Mouse (Mus musculus) kidney, adult 2 months (tissue): Measurements from ENCODE around the gene Prr15l. TPM values are rescaled to one million over a fixed set of nuclear protein-coding genes. Genes with fewer than 3 reads are reported as not detected.

Experiments used
- DNase-seq: peaks from one replicate; pipeline ENCODE4 v3.0.0; 2021
- H3K27ac ChIP-seq: fragments of 200-500 bp; 2 replicates; pipeline ENCODE4 v1.5.1; 2012; ENCODE audit warnings: low read depth, low read length, control low read depth, inconsistent platforms; ENCODE audit not compliant: insufficient read depth
- H3K27me3 ChIP-seq: fragments of 200-500 bp; replicated peaks from 2 replicates; pipeline ENCODE4 v1.6.1; 2012; ENCODE audit warnings: mild to moderate bottlenecking, moderate library complexity, low read length, inconsistent platforms; ENCODE audit not compliant: control insufficient read depth, insufficient read depth
- H3K36me3 ChIP-seq: fragments of 200-500 bp; 2 replicates; pipeline ENCODE4 v1.6.1; 2012; ENCODE audit warnings: mild to moderate bottlenecking, moderate library complexity, low read length, inconsistent platforms; ENCODE audit not compliant: control insufficient read depth, insufficient read depth
- H3K4me1 ChIP-seq: fragments of 200-500 bp; 2 replicates; pipeline ENCODE4 v1.6.1; 2011; ENCODE audit warnings: low read length; ENCODE audit not compliant: control insufficient read depth, insufficient read depth
- H3K4me3 ChIP-seq: fragments of 200-500 bp; 2 replicates; pipeline ENCODE4 v1.5.1; 2011; ENCODE audit warnings: mild to moderate bottlenecking, low read depth, low read length, control low read depth; ENCODE audit not compliant: insufficient read depth
- CTCF ChIP-seq: fragments of 200-500 bp; conservative IDR thresholded peaks from 2 replicates; pipeline ENCODE4 v1.5.1; 2011; ENCODE audit warnings: low read depth, mild to moderate bottlenecking, control low read depth, low read length, moderate library complexity, mixed read lengths; ENCODE audit not compliant: insufficient read depth, insufficient read length
- POLR2A ChIP-seq: fragments of 200-500 bp; IDR thresholded peaks from one replicate; pipeline ENCODE4 v1.6.1; 2011; ENCODE audit warnings: low read depth, low read length, control low read depth
- WGBS: fragments of 180-500 bp; shearing (Covaris S2); methylation state at CpG from one replicate; pipeline ENCODE4 v1.1.7; 2018; 5-methylcytosine and 5-hydroxymethylcytosine counted together
- polyA plus RNA-seq: library from polyadenylated mRNA; depleted of rRNA; stranded (reverse); fragments of >200 nt; gene quantifications from 2 replicates; pipeline ENCODE4 v1.2.3, GENCODE M21; 2012

Prr15l gene
- polyA plus RNA-seq, 1 experiment: 119 TPM

DNA sequence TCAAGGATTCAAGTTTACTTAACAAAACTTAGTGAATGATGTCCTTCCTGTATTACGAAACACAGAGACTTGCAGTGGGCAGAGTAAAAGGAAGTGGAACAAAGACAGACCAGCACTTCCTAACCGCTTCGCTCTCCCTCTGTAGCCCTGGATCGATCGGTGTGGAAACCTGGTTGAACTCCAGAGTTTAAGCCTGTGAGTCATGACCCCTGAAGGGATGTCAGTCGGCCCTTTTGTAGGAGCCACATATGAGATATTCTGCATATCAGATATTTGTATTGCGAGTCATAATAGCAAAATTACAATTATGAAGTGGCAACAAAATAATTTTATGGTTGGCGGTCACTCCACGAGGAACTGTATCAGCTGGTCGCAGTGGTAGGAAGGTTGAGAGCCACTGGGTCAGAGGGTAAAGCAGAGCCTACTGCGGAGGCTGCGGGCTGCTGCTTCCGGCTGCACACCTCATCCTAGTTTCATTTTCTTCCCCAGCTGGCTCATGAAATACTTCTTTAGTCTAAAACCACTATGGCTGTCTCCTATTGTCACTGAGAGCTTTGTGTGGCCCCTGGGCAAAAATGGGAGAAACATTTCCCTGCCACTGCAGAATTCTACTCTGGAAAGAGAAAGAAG, 39.1 kb downstream of the Prr15l start:
- Histone ChIP-seq H3K4me3 (peak overlapping the region; percentile 18), H3K27me3 (no peaks in the 10 kb centered on the region), H3K36me3 (no peaks in the 10 kb centered on the region), H3K4me1 (peaks cover 28% of the 10 kb centered on the region), H3K27ac (peak overlapping the region; percentile 84)
- TF ChIP-seq CTCF: no peak
- no peak for TF ChIP-seq POLR2A
- DNase-seq: peak; percentile 52
- WGBS: 39% methylated on average over 13 of the region's 13 CpGs

DNA sequence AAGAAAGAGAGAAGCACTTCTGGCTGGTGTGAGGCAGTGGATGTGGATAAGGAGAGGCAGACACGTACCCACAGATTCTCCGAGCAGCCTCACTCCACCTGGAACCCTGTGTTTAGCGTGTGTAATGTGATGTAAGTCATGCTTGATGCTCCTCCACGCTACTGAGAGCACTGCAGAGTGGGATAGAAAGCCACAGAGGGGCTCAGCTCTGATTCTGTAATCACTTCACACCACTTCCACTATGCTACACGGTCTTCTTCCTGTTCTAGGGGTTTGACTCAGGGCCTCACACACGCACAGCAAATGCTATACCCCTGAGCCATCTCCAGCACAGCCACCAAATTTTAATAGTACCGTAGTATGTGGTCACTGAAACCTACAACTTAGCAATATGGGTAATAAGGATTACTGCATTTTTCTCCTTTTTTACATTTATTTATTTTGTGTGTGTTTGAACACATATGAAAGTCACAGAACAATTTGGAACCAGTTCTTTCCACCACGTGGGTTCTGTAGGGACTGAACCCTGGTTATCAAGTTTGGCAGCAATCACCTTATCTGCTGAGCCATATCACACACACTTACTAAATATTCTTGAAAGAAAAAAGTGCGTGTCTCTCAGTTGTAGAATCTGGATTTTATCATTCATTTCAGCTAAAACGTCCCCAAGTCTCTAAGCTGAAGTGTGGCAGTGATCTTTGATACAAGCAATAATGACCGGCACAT, 39.8 kb downstream of the Prr15l start:
- H3K36me3 ChIP-seq: no peaks in the 10 kb centered on the region
- H3K27ac ChIP-seq: peak overlapping the region; percentile 97
- no peak for TF ChIP-seq CTCF
- no peak for TF ChIP-seq POLR2A
- H3K4me1 ChIP-seq: peaks cover 28% of the 10 kb centered on the region
- H3K4me3 ChIP-seq: peak overlapping the region; percentile 18; the same call in 1 of the 2 replicates
- WGBS: 64% methylated on average over 11 of the region's 11 CpGs
- DNase-seq: no peak
- no peaks in the 10 kb centered on the region for H3K27me3 ChIP-seq

DNA sequence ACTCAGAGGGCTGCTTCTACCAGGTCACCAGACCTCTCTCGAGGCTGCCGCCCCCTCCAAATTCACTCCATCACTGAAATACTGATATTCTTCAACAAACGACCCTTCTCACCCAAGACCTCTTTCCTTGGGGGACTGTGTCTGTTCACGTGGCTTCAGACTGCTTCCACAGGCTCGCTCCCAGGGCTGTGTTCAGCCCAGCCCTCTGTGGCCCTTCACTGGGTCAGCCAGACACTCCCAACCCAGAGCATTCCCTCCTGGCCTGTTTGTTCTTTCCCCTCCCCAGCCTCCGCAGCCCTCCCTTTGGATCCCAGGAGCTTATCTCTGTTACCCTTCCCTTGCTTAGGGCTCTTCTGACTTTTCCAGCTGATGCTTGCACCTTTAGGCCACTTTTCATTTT, 40.6 kb downstream of the Prr15l start:
- Histone ChIP-seq H3K27me3 (no peaks in the 10 kb centered on the region), H3K36me3 (no peaks in the 10 kb centered on the region), H3K4me3 (no peak overlapping the region), H3K4me1 (peaks cover 30% of the 10 kb centered on the region), H3K27ac (peak overlapping the region; percentile 97)
- WGBS: 62% methylated on average over 6 of the region's 6 CpGs
- no peak for DNase-seq
- no peak for TF ChIP-seq CTCF
- no peak for TF ChIP-seq POLR2A

DNA sequence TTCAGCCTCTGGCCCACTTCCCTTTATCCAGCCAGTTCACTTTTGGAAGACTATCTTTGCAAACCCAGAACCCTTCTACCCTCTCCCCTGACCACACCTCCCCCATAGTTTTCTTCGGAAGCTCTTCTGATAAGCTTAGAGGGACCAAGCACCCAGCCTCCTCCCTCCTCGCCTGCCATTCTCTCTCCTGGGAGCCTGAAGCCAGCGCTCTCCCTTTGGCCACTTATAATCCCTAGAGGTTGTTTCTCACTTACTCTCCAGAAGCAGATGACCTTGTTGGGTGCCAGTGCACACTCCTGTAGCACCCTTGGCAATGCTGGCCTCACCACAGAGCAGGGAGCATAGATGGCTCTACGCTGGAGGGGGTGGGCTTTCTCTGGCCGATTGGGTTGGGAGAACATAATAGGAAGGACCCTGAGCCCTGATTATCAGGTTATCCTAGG, 41.4 kb downstream of the Prr15l start:
- Histone ChIP-seq H3K27ac (peak overlapping the region; percentile 97), H3K4me1 (peaks cover 31% of the 10 kb centered on the region), H3K4me3 (no peak overlapping the region), H3K27me3 (no peaks in the 10 kb centered on the region), H3K36me3 (no peaks in the 10 kb centered on the region)
- TF ChIP-seq CTCF (no peak), POLR2A (no peak)
- WGBS: 60% methylated on average over 5 of the region's 5 CpGs
- no peak for DNase-seq

DNA sequence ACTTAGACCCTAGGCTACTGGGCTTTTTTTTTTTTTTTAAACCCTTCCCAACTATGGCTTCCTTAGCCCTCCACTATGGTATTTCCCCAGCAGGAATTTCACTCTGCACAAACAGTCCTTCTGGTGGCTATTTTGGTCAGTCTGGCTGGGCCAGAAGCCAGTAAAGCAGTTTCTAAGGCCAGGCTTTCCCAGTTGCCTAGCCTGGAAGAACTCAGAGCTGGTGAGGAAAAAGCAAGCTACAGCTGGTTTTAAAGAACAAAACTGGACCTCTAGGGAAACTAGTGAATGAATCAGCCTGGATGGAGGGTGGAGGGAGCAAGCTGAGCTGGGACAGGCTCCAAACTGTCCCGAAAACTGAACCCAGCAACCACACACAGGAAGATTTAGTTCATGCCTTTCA, 41.8 kb downstream of the Prr15l start:
- Histone ChIP-seq H3K27me3 (no peaks in the 10 kb centered on the region), H3K4me3 (no peak overlapping the region), H3K36me3 (no peaks in the 10 kb centered on the region), H3K4me1 (peaks cover 31% of the 10 kb centered on the region), H3K27ac (peak overlapping the region; percentile 97)
- DNase-seq: peak; percentile 84
- 30% methylated on average over 1 of the region's 1 CpGs for WGBS
- TF ChIP-seq POLR2A (no peak), CTCF (no peak)

DNA sequence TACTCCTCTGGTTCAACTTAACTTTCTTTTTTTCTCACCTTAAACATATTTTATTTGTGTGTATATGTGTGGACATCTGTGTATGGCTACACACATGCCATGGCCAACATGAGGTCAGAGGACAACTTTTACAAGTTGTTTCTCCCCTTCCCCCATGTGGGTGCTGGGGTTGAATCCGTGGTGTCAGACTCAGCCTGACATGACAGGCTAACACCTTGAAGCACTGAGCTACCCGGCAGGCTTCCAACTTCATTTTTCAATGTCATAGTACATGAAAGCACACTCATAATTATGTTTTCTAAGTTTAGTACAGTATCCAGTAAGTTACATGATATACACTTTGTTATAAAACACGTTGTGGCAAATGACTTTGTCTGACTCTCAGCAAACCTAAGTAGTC, 42.4 kb downstream of the Prr15l start:
- WGBS: 55% methylated on average over 3 of the region's 3 CpGs
- peak overlapping the region; percentile 97 for H3K27ac ChIP-seq
- TF ChIP-seq CTCF (no peak), POLR2A (no peak)
- H3K27me3 ChIP-seq: no peaks in the 10 kb centered on the region
- H3K4me3 ChIP-seq: no peak overlapping the region
- H3K4me1 ChIP-seq: peaks cover 31% of the 10 kb centered on the region
- DNase-seq: no peak
- H3K36me3 ChIP-seq: no peaks in the 10 kb centered on the region

DNA sequence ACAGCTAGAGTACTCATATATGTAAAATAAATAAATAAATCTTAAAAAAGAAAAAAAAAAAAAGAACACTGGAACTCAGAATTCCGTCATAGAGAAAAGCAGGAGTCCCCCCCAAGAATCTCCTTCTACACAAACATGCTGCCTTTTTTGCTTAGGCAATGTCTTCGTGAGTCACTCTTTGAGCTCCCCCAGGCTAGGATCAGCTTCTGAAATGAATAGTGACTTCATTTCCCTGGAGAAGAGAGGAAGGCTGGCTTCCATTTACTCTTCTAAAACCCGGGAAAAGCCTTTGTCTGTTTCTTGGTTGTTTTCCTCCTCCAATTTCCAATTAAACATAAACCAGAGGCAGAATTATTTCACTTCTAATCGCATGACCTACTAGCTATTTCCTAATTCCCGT, 45.0 kb downstream of the Prr15l start:
- 69% methylated on average over 5 of the region's 5 CpGs for WGBS
- Histone ChIP-seq H3K4me1 (peaks cover 31% of the 10 kb centered on the region), H3K27me3 (no peaks in the 10 kb centered on the region), H3K4me3 (no peak overlapping the region), H3K36me3 (no peaks in the 10 kb centered on the region), H3K27ac (no peak overlapping the region)
- TF ChIP-seq POLR2A: no peak
- TF ChIP-seq CTCF: no peak
- DNase-seq: no peak
